Mouse (Mus musculus) adrenal gland, adult 2 months (tissue): ENCODE measurements around the gene H2afx. TPM values are rescaled to one million over a fixed set of nuclear protein-coding genes. Genes with fewer than 3 reads are reported as not detected.
"Not testable (repeated sequence)": the region's sequence is repeated elsewhere in the genome, so short reads cannot be mapped to it uniquely, and the experiment has no call there.

Source experiments
- DNase-seq: peaks from one replicate; pipeline ENCODE4 v3.0.0; 2021
- polyA plus RNA-seq: library from polyadenylated mRNA; depleted of rRNA; stranded (reverse); fragments of >200 nt; gene quantifications from 2 replicates; pipeline ENCODE4 v1.2.3, GENCODE M21; 2012
- total RNA-seq, 2 experiments: library from RNA; stranded (reverse); gene quantifications; 2 replicates each; pipeline ENCODE4 v1.2.3; 2021

H2afx gene
- total and polyA plus RNA-seq, 3 experiments = 28.1 to 124 (median 37.4) TPM

- DNase-seq = no peak
These were observed 3.1 kb downstream of the H2afx start for GRCm38 (mm10) chr9:44337436-44338169.

GRCm38 (mm10) chr9:44338574-44338973 is 4.1 kb downstream of the H2afx start:
- no peak for DNase-seq

GRCm38 (mm10) chr9:44341487-44341886 is 7.0 kb downstream of the H2afx start:
- no peak for DNase-seq

- no peak for DNase-seq
These were observed 7.7 kb downstream of the H2afx start for GRCm38 (mm10) chr9:44342173-44342572.

- DNase-seq = no peak
These were observed 8.1 kb downstream of the H2afx start for GRCm38 (mm10) chr9:44342605-44343004.

- DNase-seq = peak; percentile 49
These were observed 8.8 kb downstream of the H2afx start for GRCm38 (mm10) chr9:44343290-44343689.

- DNase-seq = peak; percentile 97
These were observed 9.4 kb downstream of the H2afx start, which contains the start of gene Hmbs for GRCm38 (mm10) chr9:44343781-44344421. Gene Hmbs, minus strand, starts transcription at chr9:44344228.

- DNase-seq = peak; percentile 51
These were observed 11.3 kb downstream of the H2afx start for GRCm38 (mm10) chr9:44345570-44346433.

GRCm38 (mm10) chr9:44347166-44347565 is 12.7 kb downstream of the H2afx start:
- no peak for DNase-seq

GRCm38 (mm10) chr9:44347621-44348020 is 13.1 kb downstream of the H2afx start:
- DNase-seq = no peak

GRCm38 (mm10) chr9:44348546-44348945 is 14.1 kb downstream of the H2afx start:
- no peak for DNase-seq

GRCm38 (mm10) chr9:44351396-44351795 is 16.9 kb downstream of the H2afx start:
- DNase-seq = no peak

- DNase-seq = no peak
These were observed 17.8 kb downstream of the H2afx start for GRCm38 (mm10) chr9:44352337-44352736.

GRCm38 (mm10) chr9:44353142-44353541 is 18.6 kb downstream of the H2afx start:
- DNase-seq = peak; percentile 73

GRCm38 (mm10) chr9:44357207-44357606 is 22.7 kb downstream of the H2afx start:
- DNase-seq = no peak

- DNase-seq = peak; percentile 96
These were observed 26.9 kb downstream of the H2afx start, which contains the start of gene Vps11 for GRCm38 (mm10) chr9:44361190-44361917. Gene Vps11, minus strand, starts transcription at chr9:44361670.

- DNase-seq = not testable (repeated sequence)
These were observed 27.4 kb downstream of the H2afx start for GRCm38 (mm10) chr9:44361931-44362330.

GRCm38 (mm10) chr9:44364480-44364879 is 30.0 kb downstream of the H2afx start:
- DNase-seq = no peak

- DNase-seq = no peak
These were observed 38.9 kb downstream of the H2afx start for GRCm38 (mm10) chr9:44373386-44373785.

GRCm38 (mm10) chr9:44376141-44376540 is 41.6 kb downstream of the H2afx start:
- DNase-seq = peak; percentile 62

GRCm38 (mm10) chr9:44377335-44377734 is 42.8 kb downstream of the H2afx start:
- DNase-seq = not testable (repeated sequence)
